Mouse (Mus musculus): ENCODE data around the gene Krt18. TPM values are rescaled to one million over a fixed set of nuclear protein-coding genes. Genes with fewer than 3 reads are reported as not detected.
A peak's percentile ranks its signal among the peaks of the same experiment; 100 is the strongest.
"Not testable (repeated sequence)": the region's sequence is repeated elsewhere in the genome, so short reads cannot be mapped to it uniquely, and the experiment has no call there.

Gene Krt18
- total RNA-seq, 2 experiments from 2014 or later, result 0.24 to 0.85 TPM

DNA sequence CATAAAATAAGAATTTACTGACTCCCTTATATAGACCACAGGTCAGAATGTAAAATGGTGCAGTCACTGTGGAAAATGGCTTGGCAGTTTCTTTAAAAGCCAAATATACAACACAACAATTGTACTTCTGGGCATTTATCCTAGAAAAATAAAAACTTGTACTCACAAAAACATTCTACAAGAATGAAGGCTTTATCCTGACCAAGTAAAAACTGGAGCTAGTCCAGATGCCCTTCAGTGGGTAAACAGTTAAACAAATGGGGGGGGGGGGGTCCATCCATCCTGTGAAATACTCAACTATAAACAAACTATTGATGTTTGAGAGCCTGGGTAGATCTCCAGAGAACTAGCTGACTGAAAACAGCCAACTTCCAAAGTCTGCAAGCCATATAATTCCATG lies 21.9 kb downstream of the Krt18 start:
- intact Hi-C loops (cut with DNase I), result no loop called here
- DNase-seq (ENCODE audit: low spot score in 2 of 2), result no peak

DNA sequence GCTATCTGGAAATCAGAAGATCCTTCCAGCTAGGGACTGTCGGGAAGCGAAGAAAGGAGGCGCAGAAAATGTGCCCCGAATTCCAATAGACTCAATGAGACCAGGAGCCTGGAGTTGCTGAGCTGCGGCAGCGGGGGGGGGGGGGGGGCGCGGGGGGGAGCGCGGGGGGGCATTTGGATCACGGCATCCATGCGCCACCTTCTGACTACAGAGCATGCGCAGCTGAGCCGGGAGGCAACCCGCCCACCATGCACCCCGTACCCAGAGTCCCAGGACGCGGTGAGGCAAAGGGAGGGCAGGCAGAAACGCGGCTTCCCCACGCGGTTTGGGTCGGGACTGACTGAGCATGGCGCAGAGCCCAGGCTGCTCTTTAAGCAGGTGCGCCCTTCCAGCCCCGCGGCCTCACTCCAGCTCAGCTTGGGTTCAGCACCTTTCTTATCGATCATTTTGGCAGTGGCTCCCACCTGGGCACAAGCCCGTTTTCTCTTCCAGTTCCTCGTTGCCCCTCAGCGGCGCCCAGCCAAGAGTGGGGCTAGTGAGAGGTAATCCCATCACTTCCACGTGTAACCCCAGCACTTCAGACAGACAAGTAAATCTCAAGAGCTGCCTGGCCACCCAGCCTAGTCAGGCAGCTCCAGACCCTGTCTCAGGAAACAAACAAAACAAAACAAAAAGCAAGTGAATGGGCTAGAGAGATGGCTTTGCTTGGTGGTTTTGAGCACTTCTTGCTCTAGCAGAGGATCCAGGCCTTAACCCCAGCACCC lies 24.1 kb downstream of the Krt18 start:
- DNase-seq (ENCODE audit: low spot score in 2 of 2), result peak; percentile 56 to 61
- intact Hi-C loops (cut with DNase I), result no loop called here

DNA sequence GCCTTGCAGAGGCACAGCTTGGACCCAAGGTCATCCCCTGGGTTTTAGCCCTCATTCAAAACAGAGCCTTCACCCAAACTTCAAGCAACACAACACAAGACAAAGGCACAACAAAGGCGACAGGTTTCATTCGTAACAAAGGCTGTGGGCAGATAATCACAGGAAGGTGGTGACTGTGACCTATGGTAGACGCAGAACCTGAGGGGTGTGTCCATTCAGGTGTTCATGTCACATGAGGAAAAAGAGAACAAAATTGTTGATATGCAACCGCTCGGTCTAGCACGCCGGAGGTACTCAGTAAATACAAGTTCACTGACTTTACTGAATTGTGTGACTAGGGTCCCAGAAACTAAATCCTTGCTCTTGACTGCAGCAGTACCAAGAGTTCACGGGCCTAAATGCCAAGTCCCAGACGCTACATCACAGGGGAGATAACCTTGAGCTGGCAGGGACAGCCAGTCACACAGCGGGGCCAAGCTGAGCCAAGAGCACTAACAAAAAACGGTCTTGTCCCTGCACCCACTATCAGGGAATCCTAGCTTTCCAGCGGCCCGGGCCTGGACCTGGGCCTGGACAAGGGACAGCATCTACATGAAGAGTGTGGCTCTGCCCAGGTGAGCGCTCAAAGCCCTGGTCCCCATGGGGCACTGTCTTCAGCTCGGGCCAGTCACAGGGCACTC lies 28.7 kb downstream of the Krt18 start:
- intact Hi-C loops (cut with DNase I), result no loop called here
- DNase-seq (ENCODE audit: low spot score in 2 of 2), result no peak

DNA sequence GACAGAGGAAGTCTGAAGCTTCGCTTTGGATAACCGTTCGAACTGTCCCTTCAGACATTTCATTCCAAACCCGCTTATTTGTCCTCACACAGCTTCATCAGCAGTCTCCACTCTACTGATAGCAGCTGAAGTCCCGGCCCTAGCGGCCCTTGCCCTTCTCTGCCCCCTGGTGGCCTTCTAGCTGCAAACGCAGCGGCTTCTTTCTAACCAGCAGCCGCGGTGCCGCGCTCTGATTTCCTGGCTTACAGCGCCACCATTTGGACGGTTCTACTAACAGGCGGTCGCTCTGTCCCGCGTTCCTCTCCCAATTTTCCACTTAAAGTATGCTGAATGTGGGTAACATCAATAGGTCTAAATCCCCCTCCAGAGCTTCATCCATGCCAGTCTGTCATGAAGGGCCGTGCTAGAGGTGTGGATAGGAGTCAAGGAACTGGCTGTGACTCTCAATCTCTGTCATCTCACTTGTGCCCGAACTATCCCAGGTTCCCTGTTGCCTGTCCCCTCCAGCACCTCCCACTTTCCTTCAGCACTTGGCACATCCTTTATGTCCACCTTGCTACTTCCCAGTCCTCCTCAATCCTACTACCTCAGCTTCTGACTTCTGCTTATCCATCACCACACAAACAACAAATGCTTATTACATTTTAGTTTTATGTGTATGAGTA lies 37.8 kb downstream of the Krt18 start:
- intact Hi-C loops (cut with DNase I), result loop anchor here (1.0 to 5.0 kb wide), 2 partner anchors 77 to 733 kb away; no protein-coding TSS in a partner anchor
- DNase-seq (ENCODE audit: low spot score in 2 of 2), result peak; percentile 95 to 97

DNA sequence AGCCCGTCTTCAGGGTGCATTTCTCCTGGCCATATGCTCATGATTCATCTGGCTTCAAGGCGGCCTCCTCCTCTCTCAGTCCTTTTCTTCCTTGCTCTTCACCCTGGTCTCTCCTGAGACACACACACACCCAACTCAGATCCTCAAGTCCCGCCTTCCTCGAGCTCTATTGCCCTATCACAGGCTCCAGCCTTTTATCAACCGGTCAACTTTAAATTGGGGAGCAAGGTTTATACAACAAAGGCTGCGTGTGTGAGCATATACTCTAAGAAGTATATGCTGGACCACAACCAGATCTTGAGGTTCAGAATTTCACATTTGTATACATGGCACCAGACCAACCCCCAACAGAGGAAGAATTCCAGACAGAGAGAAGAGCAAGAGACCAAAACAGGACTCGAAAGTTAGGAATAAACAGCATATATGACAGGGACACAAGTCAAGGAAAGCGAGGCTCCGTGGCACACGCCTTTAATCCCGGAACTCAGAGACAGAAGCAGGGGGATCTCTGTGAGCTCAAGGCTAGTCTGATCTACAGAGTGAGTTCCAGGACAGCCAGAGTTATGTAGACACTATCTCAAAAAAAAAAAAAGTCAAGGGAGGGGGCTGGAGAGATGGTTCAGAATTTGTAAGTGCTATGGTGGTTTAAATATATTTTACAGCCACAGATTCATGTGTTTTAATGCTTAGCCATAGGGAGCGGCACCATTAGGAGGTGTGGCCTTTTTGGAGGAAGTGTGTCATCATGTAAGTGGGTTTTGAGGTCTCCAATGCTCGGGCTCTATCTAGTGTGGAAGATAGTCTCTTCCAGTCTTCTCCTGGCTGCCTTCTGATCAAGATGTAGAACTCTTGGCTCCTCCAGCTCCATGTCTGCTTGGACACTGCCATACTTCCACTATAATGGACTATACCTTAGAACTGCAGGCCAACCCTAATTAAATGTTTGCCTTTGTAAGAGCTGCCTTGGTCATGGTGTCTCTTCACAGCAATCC lies 42.8 kb downstream of the Krt18 start:
- no peak for DNase-seq (ENCODE audit: low spot score in 2 of 2)
- intact Hi-C loops (cut with DNase I), result no loop called here

DNA sequence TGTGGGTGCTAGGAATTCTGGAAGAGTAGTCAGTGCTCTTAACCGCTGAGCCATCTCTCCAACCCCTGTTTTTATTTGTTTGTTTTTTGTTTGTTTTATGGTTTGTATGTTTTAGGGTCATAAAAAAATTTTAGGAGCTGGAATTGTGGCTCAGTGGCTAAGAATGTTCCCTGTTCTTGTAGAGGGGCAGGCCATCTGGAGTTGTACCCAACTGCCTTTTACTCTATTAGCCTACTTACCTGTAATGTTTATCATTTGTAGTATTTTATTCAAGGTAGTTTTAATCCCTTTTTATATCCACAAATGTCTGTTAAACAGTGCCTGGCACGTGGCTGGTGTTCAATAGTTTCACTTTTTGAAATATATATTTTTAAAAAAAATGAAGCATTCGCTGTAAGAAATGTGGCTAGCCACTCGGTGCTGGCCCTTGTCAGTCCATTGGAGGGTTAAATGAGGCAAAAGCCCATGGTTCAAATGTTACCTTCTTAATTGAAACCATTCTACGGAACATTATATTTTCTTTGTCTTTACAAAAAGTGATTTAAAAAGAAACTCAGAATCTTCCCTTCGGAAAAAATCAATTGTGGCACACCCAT lies 45.1 kb downstream of the Krt18 start:
- intact Hi-C loops (cut with DNase I), result no loop called here
- no peak for DNase-seq (ENCODE audit: low spot score in 2 of 2)

DNA sequence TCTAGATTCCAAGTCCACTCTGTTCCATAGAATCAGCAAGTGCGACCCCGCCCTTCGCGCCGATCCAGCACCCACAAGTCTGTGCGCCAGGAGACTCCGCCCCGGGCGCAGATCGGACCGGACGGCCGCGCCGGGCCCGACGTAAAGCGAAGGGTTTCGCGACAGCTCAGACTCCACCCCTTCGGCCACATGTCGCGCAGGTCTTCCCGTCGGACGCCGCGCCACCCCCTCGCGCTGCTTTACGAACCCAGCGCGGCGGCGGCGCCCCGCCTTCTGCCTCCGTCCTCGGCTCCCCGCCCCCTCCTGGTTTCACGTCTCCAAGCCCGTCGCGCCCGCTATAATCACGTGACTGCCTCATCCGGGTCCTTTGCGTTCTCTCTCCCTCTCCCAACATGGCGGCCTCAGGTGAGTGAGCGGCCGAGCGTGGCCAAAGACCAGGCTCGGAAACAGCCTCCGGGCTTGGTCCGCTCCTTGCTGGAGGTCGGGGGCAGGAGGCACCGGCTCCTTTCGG lies 45.6 kb downstream of the Krt18 start, which contains the start of gene Eif4b:
Gene Eif4b (plus strand): TSS at position 215 of the 511 bp plus-strand sequence.
- intact Hi-C loops (cut with DNase I), result no loop called here
- peak; percentile 99 to 100 for DNase-seq (ENCODE audit: low spot score in 2 of 2)

DNA sequence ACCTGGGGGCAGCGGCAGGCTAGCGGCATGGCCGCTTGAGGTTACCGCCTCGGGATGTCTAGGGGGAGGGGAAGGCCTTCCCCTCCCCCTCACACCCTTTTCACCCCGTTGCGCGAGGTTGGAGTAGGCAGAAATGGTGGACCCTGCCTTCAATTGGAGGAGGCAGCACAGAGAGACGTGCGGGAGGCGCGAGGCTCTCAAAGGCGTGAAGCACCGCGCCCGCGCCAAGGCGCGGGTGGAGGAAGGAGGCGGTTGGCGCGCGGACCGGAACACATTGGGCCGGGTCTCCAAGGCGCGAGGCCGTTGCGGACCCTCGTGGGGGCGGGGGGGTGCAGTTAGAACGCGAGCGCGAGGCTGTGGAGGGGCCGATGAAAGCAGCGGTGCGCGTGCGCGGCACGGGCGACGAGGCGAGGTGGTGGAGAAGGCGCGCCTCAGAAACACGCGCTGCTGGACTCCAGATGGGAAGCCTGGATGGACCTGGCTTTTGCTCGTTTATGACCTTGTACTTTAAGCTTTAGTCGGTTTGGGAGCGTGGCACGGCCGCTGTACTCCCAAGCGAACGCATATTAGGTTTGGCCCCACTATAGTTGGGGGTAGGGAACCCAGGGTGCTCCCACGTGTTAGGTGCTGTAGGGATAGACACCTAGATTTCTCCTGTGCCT lies 46.2 kb downstream of the Krt18 start:
- DNase-seq (ENCODE audit: low spot score in 2 of 2), result peak; percentile 64 to 68
- intact Hi-C loops (cut with DNase I), result no loop called here

DNA sequence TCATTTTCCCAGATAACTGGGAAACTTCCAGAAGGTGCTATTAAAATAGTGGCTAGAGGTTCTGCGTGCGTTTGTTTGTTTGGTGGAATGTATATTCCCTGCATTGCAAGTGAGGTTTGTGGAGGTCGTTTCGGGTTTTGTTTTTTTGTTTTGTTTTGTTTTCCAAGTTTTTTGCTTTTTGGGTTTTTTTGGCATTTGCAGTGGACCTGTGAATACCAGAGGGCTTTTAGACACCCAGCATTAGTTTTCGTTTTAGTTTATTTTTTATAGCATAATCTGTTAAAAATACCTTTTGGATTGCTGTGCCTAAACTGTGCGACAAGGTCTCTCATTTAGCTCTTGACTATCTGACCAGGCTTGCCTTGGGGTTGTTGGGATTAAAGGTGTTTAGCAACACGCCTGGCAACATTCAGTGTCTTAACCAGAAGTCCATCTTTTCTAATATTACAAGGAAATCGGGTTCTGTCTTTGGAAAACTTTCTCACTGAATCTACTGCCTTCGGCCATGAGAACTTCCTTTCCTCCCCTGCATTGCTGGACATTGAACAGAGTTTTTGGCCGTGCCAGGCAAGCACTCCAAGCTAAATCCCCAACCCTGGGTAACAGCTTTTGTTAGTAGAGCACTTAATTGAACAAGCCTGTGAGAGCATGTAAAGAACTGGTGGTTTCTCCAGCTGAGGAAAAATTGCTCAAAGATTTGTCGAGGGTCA lies 47.1 kb downstream of the Krt18 start:
- no peak for DNase-seq (ENCODE audit: low spot score in 2 of 2)
- intact Hi-C loops (cut with DNase I), result no loop called here

DNA sequence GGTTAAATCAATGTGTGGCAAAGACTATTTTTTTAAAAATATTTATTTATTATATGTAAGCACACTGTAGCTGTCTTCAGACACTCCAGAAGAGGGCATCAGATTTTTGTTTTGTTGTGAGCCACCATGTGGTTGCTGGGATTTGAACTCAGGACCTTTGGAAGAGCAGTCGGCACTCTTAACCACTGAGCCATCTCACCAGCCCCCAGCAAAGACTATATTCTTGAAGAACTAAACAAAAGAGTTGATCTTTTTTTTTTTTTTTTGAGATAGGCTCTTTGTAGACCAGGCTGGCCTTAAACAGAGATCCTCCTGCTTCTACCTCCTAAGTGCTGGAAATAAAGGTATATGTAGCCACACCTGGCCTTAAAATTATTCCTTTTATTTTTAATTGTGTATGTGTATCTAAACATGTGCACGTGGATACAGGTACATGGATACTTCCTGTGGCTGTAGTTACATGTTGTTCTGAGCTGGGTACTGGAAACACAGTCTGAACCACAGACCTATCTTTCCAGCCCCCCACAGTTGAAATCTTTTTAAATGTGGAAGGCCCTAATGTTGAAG lies 49.2 kb downstream of the Krt18 start:
- DNase-seq (ENCODE audit: low spot score in 2 of 2), result no peak
- intact Hi-C loops (cut with DNase I), result no loop called here

DNA sequence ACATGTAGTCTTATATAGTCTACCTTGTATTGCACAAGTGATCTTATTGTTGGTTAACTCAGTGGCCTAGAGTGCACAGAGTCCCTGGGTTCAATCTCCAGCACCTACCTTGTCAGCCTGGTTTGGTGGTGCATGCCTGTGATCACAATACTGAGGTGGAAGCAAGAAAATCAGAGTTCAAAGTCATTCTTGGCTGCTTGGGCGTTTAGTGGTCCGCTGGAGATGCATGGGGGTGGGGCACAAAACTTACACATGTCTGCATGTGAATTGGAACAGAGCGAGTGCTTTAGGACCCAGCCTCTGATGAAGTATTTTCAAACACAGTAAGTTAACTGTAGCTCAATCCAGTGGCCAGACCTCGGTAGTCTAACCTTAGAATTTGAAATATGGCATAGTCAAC lies 51.2 kb downstream of the Krt18 start:
- no peak for DNase-seq (ENCODE audit: low spot score in 2 of 2)
- intact Hi-C loops (cut with DNase I), result no loop called here

DNA sequence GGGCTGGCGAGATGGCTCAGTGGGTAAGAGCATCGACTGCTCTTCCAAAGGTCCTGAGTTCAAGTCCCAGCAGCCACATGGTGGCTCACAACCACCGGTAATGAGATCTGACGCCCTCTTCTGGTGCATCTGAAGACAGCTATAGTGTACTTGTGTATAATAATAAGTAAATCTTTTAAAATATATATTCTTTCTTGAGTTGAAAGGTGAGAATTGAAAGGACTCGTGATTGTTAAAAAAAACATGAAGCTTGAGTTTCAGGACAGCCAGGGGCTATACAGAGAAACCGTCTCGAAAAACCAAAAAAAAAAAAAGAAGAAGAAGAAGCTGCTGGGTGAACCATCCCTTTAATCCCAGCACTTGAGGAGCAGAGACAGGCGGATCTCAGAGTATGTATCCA lies 51.9 kb downstream of the Krt18 start:
- intact Hi-C loops (cut with DNase I); DNase-seq (ENCODE audit: low spot score in 2 of 2): not testable (repeated sequence)

DNA sequence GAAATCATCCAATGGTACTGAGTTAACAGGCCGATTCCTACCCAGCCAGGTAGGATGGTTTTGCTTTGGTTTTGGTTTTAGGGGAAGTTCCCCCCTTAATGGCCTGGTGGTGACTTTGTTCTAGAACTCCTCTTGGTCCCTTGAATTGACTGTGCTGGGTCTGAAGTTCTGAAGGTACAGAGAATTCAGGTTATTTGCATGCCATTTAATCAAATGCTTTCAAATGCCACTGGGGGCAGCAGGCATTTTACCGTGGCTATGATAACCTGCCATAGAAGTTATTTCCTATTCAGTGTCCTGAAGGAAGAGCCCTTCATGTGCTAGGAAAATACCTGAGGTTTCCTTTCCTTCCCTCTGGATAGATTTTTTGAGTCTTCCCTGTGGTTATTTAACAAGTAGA lies 52.4 kb downstream of the Krt18 start:
- DNase-seq (ENCODE audit: low spot score in 2 of 2), result no peak
- intact Hi-C loops (cut with DNase I), result no loop called here

All from left cerebral cortex, postnatal 14 days (tissue).